Mouse (Mus musculus) CD4-positive, CD25-positive, alpha-beta regulatory T cell (primary cell): Measurements from ENCODE around the gene Mpdu1. TPM values are rescaled to one million over a fixed set of nuclear protein-coding genes. Genes with fewer than 3 reads are reported as not detected.

Source experiments
- polyA plus RNA-seq: library from polyadenylated mRNA; unstranded; fragments of 100-300 nt; shearing (Covaris generic); gene quantifications from one replicate; pipeline ENCODE4 v1.2.1, GENCODE M21; 2017

Gene Mpdu1
- 66.0 TPM for polyA plus RNA-seq

DNA sequence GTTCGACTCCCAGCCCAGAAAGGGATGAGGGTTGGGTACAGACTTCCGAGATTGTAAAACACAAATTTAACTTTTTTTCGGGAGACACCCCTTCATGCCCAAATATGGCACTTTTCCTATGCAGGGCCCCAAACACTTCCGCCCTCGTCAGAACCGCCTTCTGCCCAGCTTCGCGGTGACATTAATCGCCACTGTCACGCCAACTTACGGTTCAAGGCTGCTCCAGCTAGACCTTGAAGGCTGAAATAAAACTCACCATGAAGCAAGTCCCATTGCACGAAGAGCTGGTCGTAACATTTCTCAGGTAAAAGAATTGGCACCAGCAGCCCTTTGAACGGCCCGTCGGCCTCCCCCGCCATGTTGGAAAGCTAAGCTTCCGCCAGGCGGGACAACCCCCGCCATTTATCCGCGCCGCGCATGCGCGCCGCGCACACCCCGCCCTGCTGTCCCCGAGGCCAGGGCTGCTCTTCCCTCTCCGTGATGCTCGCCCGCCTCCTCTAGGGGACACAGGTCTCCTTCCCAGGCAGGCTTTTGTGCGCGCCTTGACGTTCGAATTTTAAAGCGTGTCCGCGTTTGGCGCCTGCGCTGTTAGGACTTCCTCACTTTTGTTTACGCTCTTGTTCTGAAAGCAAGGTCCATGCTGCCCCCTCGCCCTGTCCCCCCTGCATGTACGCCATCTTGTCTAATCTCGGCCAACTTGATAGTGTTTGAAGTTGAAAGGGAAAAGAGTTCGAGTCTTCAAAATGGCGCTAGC, at the start of gene Mpdu1:
Gene Mpdu1, minus strand, starts transcription at position 430 of the 754 bp plus-strand sequence.

DNA sequence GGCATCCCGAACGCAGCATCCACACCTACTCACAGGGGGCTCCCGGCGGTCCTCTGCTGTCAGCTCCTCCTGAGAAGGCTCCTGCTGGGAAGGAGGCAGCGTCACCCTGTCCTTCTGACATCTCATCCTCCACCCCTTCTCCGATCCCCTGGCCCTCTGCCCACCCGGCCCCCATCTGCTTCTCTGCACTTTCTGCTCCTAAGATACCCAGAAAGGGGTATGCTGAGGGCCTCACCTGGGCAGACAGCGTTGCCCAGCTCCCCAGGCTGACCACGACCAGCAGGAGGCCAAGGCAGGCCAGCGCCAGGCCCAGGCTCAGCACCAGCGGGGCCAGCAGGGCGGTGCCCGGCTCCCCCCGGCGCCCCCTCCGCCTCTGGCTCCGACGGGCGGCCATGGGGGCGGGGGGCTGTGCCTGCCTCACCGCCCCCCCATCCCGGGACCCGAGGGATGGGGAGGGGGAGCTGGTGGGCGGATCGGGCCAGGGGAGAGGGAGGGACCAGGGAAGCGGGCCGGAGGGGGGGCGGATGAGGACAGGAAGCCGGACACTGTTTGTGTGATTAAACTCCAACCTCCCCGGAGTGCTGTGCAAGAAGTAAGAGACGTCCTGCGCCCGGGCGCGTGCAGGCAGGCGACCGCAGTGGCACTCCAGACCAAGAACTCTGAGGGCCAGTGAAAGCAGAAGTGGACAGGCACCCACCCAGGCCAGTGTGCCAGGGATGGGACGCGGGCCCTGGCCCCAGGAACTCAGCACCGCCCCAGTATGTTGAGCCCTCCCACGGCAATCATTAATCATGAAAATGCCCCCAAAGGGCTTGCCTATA, 33.1 kb upstream of the Mpdu1 start, which contains the start of the genes Tnfsf12 and Tnfsfm13:
Gene Tnfsf12, minus strand, starts transcription at position 489 of the 821 bp plus-strand sequence.
Gene Tnfsfm13, minus strand, starts transcription at position 738 of the 821 bp plus-strand sequence.

GRCm38 (mm10) chr11:69685526-69686148, 23.2 kb upstream of the Mpdu1 start, which contains the start of gene Tnfsf13:
Gene Tnfsf13 (minus strand): TSS chr11:69685784.

DNA sequence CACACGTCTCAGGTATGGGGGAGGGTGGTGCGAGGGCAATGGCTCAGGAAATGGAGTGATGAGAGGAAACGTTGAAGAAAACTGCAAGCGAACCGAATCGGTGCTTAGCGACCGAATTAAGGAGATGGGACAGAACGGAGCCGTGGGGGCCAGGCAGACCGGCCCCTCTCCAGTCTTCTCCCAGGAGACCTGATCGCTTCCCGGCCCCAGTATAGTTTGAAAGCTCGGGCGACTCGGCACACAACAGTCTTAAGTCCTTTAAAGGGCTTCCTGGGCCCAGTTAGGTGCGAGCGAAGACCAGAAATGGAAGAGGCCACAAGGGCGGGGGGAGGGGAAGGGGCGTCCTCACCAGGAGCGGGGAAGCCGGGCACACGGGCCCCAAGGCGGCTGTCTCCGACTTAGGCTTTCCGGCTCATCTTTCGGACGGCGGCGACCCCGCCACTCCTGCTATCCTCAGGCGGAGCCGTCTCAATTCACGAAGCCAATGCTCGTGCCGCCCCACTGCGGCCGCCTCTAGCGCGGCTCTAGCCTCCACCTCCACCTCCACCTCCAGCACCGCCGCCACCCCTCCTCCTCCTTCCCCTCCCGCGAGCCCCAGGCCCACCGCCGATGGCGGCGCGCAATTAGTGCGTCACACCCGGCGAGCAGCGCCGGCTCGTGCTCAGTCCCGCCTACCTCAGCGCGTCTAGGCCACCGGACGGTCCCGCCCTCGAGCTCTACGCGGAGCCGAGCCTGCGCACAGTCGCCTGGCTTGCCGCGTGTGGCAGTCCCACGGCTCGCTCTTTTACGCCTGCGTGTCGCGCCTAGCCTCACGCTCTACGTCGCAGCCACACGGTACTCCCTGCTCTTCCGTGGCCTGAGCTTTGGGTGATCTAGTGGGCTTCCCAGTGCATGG, 19.1 kb upstream of the Mpdu1 start, which contains the start of gene Senp3:
Gene Senp3, minus strand, starts transcription at position 771 of the 895 bp plus-strand sequence.

DNA sequence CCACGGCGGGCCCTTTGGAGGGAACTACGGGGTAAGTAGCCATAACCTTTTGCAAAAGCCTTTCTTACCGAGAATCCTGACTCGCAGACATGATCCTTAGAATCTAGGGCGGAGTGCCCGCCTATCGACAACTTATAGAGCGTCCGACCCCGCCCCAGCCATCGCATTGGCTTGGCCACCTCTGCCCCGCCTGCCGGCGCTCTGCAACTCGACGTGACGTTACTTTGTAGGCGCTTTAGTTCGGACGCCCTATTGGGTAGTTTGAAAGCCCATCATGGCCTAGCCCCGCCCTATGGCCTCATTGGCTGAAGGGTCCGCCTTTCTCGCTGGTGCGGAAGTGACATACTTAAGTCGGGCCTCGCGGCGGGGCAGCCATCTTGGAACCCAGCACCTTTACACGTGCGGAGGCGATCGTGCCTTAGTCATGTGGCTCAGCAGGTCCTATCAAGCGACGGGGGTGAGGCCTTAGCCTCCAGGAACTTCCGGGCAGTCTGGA, 9.8 kb upstream of the Mpdu1 start, which contains the start of gene Eif4a1:
Gene Eif4a1, minus strand, starts transcription at position 213 of the 496 bp plus-strand sequence.

DNA sequence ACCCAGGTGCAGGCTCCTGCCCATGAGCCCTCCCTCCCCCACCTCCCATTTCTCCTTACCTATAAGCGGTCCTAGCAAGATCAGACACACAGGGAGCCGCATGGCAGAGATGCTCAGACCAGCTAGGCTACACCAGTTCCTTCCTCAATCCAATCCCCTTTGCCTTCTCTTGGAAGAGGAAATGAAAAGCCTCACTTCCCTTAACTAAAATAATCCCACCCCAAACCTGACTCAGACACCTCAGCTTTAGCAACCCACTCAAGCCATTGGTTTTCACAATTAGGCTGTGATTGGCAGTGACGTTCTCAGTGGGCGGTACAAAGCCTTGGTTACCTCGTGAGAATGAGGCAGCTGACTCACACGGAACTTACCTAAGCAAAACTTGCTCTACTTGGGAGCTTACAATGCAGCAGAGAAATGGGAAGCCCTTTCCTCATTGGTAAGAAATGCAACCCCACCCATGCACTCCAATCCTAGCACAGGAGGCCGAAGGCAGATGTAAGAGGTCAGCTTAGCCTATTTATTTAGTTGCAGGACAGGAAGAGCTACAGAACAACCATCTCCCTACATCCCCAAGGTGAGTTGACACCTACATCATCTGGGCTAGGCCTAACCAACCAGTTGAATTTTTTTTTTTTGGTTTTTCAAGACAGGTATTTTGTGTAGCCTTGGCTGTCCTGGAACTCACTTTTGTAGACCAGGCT, 3.7 kb upstream of the Mpdu1 start, which contains the start of gene Cd68:
Gene Cd68, minus strand, starts transcription at position 193 of the 704 bp plus-strand sequence.

DNA sequence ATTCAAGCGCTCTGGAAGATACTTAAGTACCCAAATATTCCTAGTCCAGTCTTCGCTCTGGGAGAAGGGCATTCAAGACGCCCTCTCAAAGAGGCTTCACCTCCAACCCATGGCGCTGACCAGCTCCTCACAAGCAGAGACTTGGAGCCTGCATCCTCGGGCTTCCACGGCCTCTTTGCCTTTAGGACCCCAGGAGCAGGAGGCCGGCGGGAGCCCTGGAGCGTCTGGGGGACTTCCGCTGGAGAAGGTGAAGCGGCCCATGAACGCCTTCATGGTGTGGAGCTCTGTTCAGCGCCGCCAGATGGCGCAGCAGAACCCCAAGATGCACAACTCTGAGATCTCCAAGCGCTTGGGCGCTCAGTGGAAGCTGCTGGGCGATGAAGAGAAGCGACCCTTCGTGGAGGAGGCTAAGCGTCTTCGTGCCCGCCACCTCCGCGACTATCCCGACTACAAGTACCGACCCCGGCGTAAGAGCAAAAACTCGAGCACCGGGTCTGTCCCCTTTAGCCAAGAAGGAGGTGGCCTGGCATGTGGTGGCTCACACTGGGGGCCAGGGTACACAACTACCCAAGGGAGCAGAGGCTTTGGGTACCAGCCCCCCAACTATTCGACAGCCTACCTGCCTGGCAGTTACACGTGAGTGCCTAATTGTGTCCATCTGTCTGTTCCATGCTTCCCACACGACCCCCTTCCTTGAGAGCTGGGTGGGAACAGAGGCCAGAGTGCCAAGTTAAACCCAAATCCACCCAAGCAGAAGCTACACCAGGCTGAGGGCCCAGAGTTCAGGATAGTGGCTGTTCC, 7.0 kb downstream of the Mpdu1 start, which contains the start of gene Sox15:
Gene Sox15, plus strand, starts transcription at position 51 of the 801 bp plus-strand sequence.

GRCm38 (mm10) chr11:69632284-69633089, 30.0 kb downstream of the Mpdu1 start, which contains the start of gene Fxr2:
Gene Fxr2 (plus strand): TSS chr11:69632990.

GRCm38 (mm10) chr11:69621571-69622268, 40.7 kb downstream of the Mpdu1 start, which contains the start of gene Sat2:
Gene Sat2 (plus strand): TSS chr11:69622024.

GRCm38 (mm10) chr11:69617805-69618204, 44.6 kb downstream of the Mpdu1 start, which contains the start of gene Shbg:
Gene Shbg (minus strand): TSS chr11:69617905.

Other genes starting within 250 kb of the Mpdu1 start
- 5.5 TPM for gene Kdm6b, start 249.0 kb downstream of the Mpdu1 start, polyA plus RNA-seq
- 0.01 TPM for gene Dnah2, start 113.5 kb downstream of the Mpdu1 start, polyA plus RNA-seq
- gene Efnb3, start 102.4 kb downstream of the Mpdu1 start, polyA plus RNA-seq: 0.47 TPM
- 25.6 TPM for gene Wrap53, start 82.4 kb downstream of the Mpdu1 start, polyA plus RNA-seq
- 239 TPM for gene Trp53, start 82.3 kb downstream of the Mpdu1 start, polyA plus RNA-seq
- gene Atp1b2, start 56.7 kb downstream of the Mpdu1 start, polyA plus RNA-seq: not detected
- not detected for gene Shbg, start 44.7 kb downstream of the Mpdu1 start, polyA plus RNA-seq
- not detected for gene Sat2, start 40.6 kb downstream of the Mpdu1 start, polyA plus RNA-seq
- 63.2 TPM for gene Fxr2, start 29.7 kb downstream of the Mpdu1 start, polyA plus RNA-seq
- gene Sox15, start 7.3 kb downstream of the Mpdu1 start, polyA plus RNA-seq: not detected
- gene Cd68, start 3.5 kb upstream of the Mpdu1 start, polyA plus RNA-seq: 4.3 TPM
- gene Eif4a1, start 9.8 kb upstream of the Mpdu1 start, polyA plus RNA-seq: 654 TPM
- gene Senp3, start 19.4 kb upstream of the Mpdu1 start, polyA plus RNA-seq: 43.8 TPM
- gene Tnfsf13, start 23.1 kb upstream of the Mpdu1 start, polyA plus RNA-seq: not detected
- gene Tnfsf12, start 33.2 kb upstream of the Mpdu1 start, polyA plus RNA-seq: not detected
- not detected for gene Tnfsfm13, start 33.5 kb upstream of the Mpdu1 start, polyA plus RNA-seq
- 50.4 TPM for gene Polr2a, start 96.0 kb upstream of the Mpdu1 start, polyA plus RNA-seq
- gene Slc35g3, start 99.3 kb upstream of the Mpdu1 start, polyA plus RNA-seq: 0.12 TPM
- gene Zbtb4, start 103.3 kb upstream of the Mpdu1 start, polyA plus RNA-seq: 5.5 TPM
- 3.7 TPM for gene Chrnb1, start 133.3 kb upstream of the Mpdu1 start, polyA plus RNA-seq
- gene Fgf11, start 139.2 kb upstream of the Mpdu1 start, polyA plus RNA-seq: not detected
- gene Tmem102, start 143.0 kb upstream of the Mpdu1 start, polyA plus RNA-seq: not detected
- not detected for gene Gm39566, start 152.7 kb upstream of the Mpdu1 start, polyA plus RNA-seq
- gene Spem2, start 155.8 kb upstream of the Mpdu1 start, polyA plus RNA-seq: not detected
- not detected for gene Spem1, start 159.5 kb upstream of the Mpdu1 start, polyA plus RNA-seq
- 0.85 TPM for gene Nlgn2, start 175.1 kb upstream of the Mpdu1 start, polyA plus RNA-seq
- 77.8 TPM for gene Tmem256, start 175.9 kb upstream of the Mpdu1 start, polyA plus RNA-seq
- 32.7 TPM for gene Plscr3, start 183.7 kb upstream of the Mpdu1 start, polyA plus RNA-seq
- not detected for gene Tnk1, start 196.1 kb upstream of the Mpdu1 start, polyA plus RNA-seq
- not detected for gene Tmem95, start 215.4 kb upstream of the Mpdu1 start, polyA plus RNA-seq
- 1.3 TPM for gene Kctd11, start 218.8 kb upstream of the Mpdu1 start, polyA plus RNA-seq
- 552 TPM for gene Acap1, start 232.9 kb upstream of the Mpdu1 start, polyA plus RNA-seq
- gene 2810408A11Rik, start 238.3 kb upstream of the Mpdu1 start, polyA plus RNA-seq: 4.4 TPM
- gene Neurl4, start 238.4 kb upstream of the Mpdu1 start, polyA plus RNA-seq: 7.7 TPM